Mouse (Mus musculus) kidney, adult 2 months (tissue): Measurements from ENCODE around the gene Apoc1.

Source experiments
- CTCF ChIP-seq: fragments of 200-500 bp; conservative IDR thresholded peaks from 2 replicates; pipeline ENCODE4 v1.5.1; 2011; ENCODE audit warnings: low read depth, mild to moderate bottlenecking, control low read depth, low read length, moderate library complexity, mixed read lengths; ENCODE audit not compliant: insufficient read depth, insufficient read length
- POLR2A ChIP-seq: fragments of 200-500 bp; IDR thresholded peaks from one replicate; pipeline ENCODE4 v1.6.1; 2011; ENCODE audit warnings: low read depth, low read length, control low read depth

- TF ChIP-seq CTCF = no peak
- no peak for TF ChIP-seq POLR2A
Observed at GRCm38 (mm10) chr7:19713598-19713997, 21.1 kb upstream of the Apoc1 start.
